Mouse (Mus musculus) lung, adult 2 months (tissue): ENCODE results near the gene Ivl.

Source experiments
- CTCF ChIP-seq: fragments of 200-500 bp; IDR thresholded peaks from 2 replicates; pipeline ENCODE4 v1.5.1; 2011; ENCODE audit warnings: mild to moderate bottlenecking, low read length, control low read depth; ENCODE audit not compliant: insufficient read depth
- POLR2A ChIP-seq: fragments of 200-500 bp; IDR thresholded peaks from 2 replicates; pipeline ENCODE4 v1.6.1; 2011; ENCODE audit warnings: low read depth, mild to moderate bottlenecking, control low read depth, low read length, borderline replicate concordance; ENCODE audit errors: extremely low read depth

DNA sequence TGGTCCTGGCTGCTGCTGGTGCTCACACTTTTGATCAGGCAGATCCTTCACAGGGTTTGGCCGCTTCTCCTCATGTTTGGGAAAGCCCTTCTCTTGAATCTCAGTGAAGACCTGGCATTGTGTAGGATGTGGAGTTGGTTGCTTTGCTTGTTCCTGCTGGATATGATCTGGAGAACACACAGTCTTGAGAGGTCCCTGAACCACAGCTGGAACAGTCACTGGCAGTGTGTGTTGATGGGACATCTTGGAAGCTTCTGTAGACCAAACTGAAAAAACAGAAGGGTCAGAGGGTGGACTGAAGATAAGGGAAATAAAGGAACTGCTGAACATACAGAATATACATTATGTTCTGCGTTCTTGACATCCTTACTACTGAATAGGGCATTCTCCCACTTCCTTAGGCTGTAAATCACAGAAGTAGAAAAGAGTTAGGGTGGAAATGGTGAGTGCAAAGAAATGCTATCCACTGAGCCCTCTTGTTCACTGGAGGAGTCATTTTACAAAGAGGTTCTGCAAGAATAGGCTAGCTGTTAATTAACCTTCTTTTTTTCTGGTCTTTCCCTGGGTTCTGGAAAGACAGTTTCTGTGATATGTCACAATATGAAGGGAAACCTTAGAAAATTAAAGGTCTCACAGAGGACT, 900 bp downstream of the Ivl start:
- no peak for TF ChIP-seq POLR2A
- no peak for TF ChIP-seq CTCF
